Mouse (Mus musculus) testis, adult 2 months (tissue): ENCODE results near the gene Aifm1.

Source experiments
- CTCF ChIP-seq: fragments of 200-500 bp; IDR thresholded peaks from 2 replicates; pipeline ENCODE4 v1.5.1; 2012; ENCODE audit warnings: low read depth, mild to moderate bottlenecking, inconsistent platforms, low read length, moderate library complexity; ENCODE audit not compliant: control insufficient read depth, insufficient read depth, insufficient replicate concordance
- POLR2A ChIP-seq: fragments of 200-500 bp; IDR thresholded peaks from 2 replicates; pipeline ENCODE4 v1.6.1; 2012; ENCODE audit warnings: low read depth, mild to moderate bottlenecking, inconsistent platforms, low read length, moderate library complexity; ENCODE audit not compliant: control insufficient read depth

GRCm38 (mm10) chrX:48462754-48463507 lies 50.4 kb downstream of the Aifm1 start, which contains the start of gene Elf4:
- TF ChIP-seq CTCF, result peak; percentile 84
- TF ChIP-seq POLR2A, result no peak
